Mouse (Mus musculus) hindbrain, embryonic 12.5 days (tissue): Measurements from ENCODE around the gene Meis1. TPM values are rescaled to one million over a fixed set of nuclear protein-coding genes. Genes with fewer than 3 reads are reported as not detected.

ENCODE experiments used
- ATAC-seq: fragments of 200-750 bp; cut with Nextera tagmentation; 2 replicates; pipeline ENCODE4 v1.8.0; 2017; ENCODE audit warnings: moderate TSS enrichment; ENCODE audit not compliant: low FRiP score
- H3K27ac ChIP-seq: fragments of 300-500 bp; sonication (generic); 2 replicates; pipeline ENCODE4 v1.5.1; 2016; ENCODE audit warnings: mild to moderate bottlenecking
- H3K27me3 ChIP-seq: fragments of 300-500 bp; sonication (generic); 2 replicates; pipeline ENCODE4 v1.6.1; 2016; ENCODE audit warnings: mild to moderate bottlenecking
- H3K36me3 ChIP-seq: fragments of 300-500 bp; sonication (generic); 2 replicates; pipeline ENCODE4 v1.6.1; 2016; ENCODE audit warnings: mild to moderate bottlenecking
- H3K4me1 ChIP-seq: fragments of 300-500 bp; sonication (generic); 2 replicates; pipeline ENCODE4 v1.6.1; 2016
- H3K4me2 ChIP-seq: fragments of 300-500 bp; sonication (generic); replicated peaks from 2 replicates; pipeline ENCODE4 v1.6.1; 2016; ENCODE audit warnings: mild to moderate bottlenecking
- H3K4me3 ChIP-seq: fragments of 300-500 bp; sonication (generic); 2 replicates; pipeline ENCODE4 v1.5.1; 2016; ENCODE audit warnings: mild to moderate bottlenecking
- H3K9ac ChIP-seq: fragments of 300-500 bp; sonication (generic); 2 replicates; pipeline ENCODE4 v1.6.1; 2016; ENCODE audit warnings: mild to moderate bottlenecking, moderate library complexity
- H3K9me3 ChIP-seq: fragments of 300-500 bp; sonication (generic); replicated peaks from 2 replicates; pipeline ENCODE4 v1.6.1; 2016; ENCODE audit warnings: mild to moderate bottlenecking
- WGBS: fragments of 180-500 bp; shearing (Covaris S2); methylation state at CpG from one replicate; pipeline ENCODE4 v1.1.7; 2016; 5-methylcytosine and 5-hydroxymethylcytosine counted together
- polyA plus RNA-seq: library from polyadenylated mRNA; unstranded; fragments of >200 nt; fragmentation: Nextera tagmentation; extraction: Ambion mirVana; gene quantifications from 2 replicates; pipeline ENCODE4 v1.2.1, GENCODE M21; 2016

Meis1 gene
- polyA plus RNA-seq, 1 experiment from 2014 or later, result 173 TPM

GRCm38 (mm10) chr11:18980615-18981014 is 38.2 kb downstream of the Meis1 start:
- no peaks in the 10 kb centered on the region for H3K9me3 ChIP-seq
- H3K27ac ChIP-seq, result no peak overlapping the region
- no peak overlapping the region for H3K4me2 ChIP-seq
- no peaks in the 10 kb centered on the region for H3K27me3 ChIP-seq
- H3K36me3 ChIP-seq, result peaks cover 12% of the 10 kb centered on the region; the same call in 1 of the 2 replicates
- H3K4me3 ChIP-seq, result no peak overlapping the region
- ATAC-seq, result no peak
- WGBS, result 33% methylated on average over 5 of the region's 5 CpGs
- H3K4me1 ChIP-seq, result peaks cover 36% of the 10 kb centered on the region
- no peak overlapping the region for H3K9ac ChIP-seq

- Histone ChIP-seq H3K4me1 (peaks cover 11% of the 10 kb centered on the region; the same call in 1 of the 2 replicates), H3K9ac (no peak overlapping the region), H3K4me3 (no peak overlapping the region), H3K27ac (no peak overlapping the region), H3K36me3 (peaks cover 23% of the 10 kb centered on the region; the same call in 1 of the 2 replicates), H3K27me3 (no peaks in the 10 kb centered on the region), H3K9me3 (no peaks in the 10 kb centered on the region), H3K4me2 (no peak overlapping the region)
- WGBS, result 93% methylated on average over 1 of the region's 1 CpGs
- ATAC-seq, result no peak
Measured at GRCm38 (mm10) chr11:18975087-18975486, 43.7 kb downstream of the Meis1 start.

GRCm38 (mm10) chr11:18973808-18974207 is 45.0 kb downstream of the Meis1 start:
- peaks cover 23% of the 10 kb centered on the region; the same call in 1 of the 2 replicates for H3K36me3 ChIP-seq
- no peak overlapping the region for H3K27ac ChIP-seq
- no peak for ATAC-seq
- no peak overlapping the region for H3K4me2 ChIP-seq
- H3K4me1 ChIP-seq, result peaks cover 13% of the 10 kb centered on the region
- no peaks in the 10 kb centered on the region for H3K27me3 ChIP-seq
- H3K4me3 ChIP-seq, result no peak overlapping the region
- H3K9ac ChIP-seq, result no peak overlapping the region
- WGBS, result 42% methylated on average over 3 of the region's 3 CpGs
- H3K9me3 ChIP-seq, result no peaks in the 10 kb centered on the region

GRCm38 (mm10) chr11:18972968-18973367 is 45.8 kb downstream of the Meis1 start:
- no peak overlapping the region for H3K4me3 ChIP-seq
- H3K27ac ChIP-seq, result no peak overlapping the region
- no peak overlapping the region for H3K4me2 ChIP-seq
- peaks cover 27% of the 10 kb centered on the region; the same call in 1 of the 2 replicates for H3K36me3 ChIP-seq
- H3K9me3 ChIP-seq, result no peaks in the 10 kb centered on the region
- peaks cover 13% of the 10 kb centered on the region for H3K4me1 ChIP-seq
- no peak for ATAC-seq
- no peak overlapping the region for H3K9ac ChIP-seq
- H3K27me3 ChIP-seq, result no peaks in the 10 kb centered on the region

GRCm38 (mm10) chr11:18971551-18971950 is 47.2 kb downstream of the Meis1 start:
- WGBS, result 57% methylated on average over 3 of the region's 3 CpGs
- no peak overlapping the region for H3K9ac ChIP-seq
- H3K9me3 ChIP-seq, result no peaks in the 10 kb centered on the region
- no peak overlapping the region for H3K27ac ChIP-seq
- ATAC-seq, result no peak
- H3K4me2 ChIP-seq, result no peak overlapping the region
- peaks cover 13% of the 10 kb centered on the region for H3K4me1 ChIP-seq
- peaks cover 27% of the 10 kb centered on the region; the same call in 1 of the 2 replicates for H3K36me3 ChIP-seq
- H3K27me3 ChIP-seq, result no peaks in the 10 kb centered on the region
- H3K4me3 ChIP-seq, result no peak overlapping the region

- Histone ChIP-seq H3K9me3 (no peaks in the 10 kb centered on the region), H3K27ac (no peak overlapping the region), H3K36me3 (peaks cover 17% of the 10 kb centered on the region; the same call in 1 of the 2 replicates), H3K4me2 (no peak overlapping the region), H3K9ac (no peak overlapping the region), H3K27me3 (no peaks in the 10 kb centered on the region), H3K4me1 (peaks cover 13% of the 10 kb centered on the region), H3K4me3 (no peak overlapping the region)
- no peak for ATAC-seq
- WGBS, result 81% methylated on average over 2 of the region's 2 CpGs
Measured at GRCm38 (mm10) chr11:18969920-18970336, 48.9 kb downstream of the Meis1 start.

GRCm38 (mm10) chr11:18964418-18964817 is 54.4 kb downstream of the Meis1 start:
- WGBS, result 75% methylated on average over 5 of the region's 5 CpGs
- 0 out of 2 replicates have a peak overlapping the region, but pooled peaks have one; percentile 4 for H3K27ac ChIP-seq
- ATAC-seq, result no peak
- H3K36me3 ChIP-seq, result peaks cover 6% of the 10 kb centered on the region; the same call in 1 of the 2 replicates
- no peaks in the 10 kb centered on the region for H3K27me3 ChIP-seq
- no peak overlapping the region for H3K4me3 ChIP-seq
- H3K9me3 ChIP-seq, result no peaks in the 10 kb centered on the region
- H3K4me1 ChIP-seq, result no peaks in the 10 kb centered on the region; the same call in 1 of the 2 replicates
- no peak overlapping the region for H3K9ac ChIP-seq
- no peak overlapping the region for H3K4me2 ChIP-seq

- whole genome bisulfite sequencing, result 52% methylated on average over 15 of the region's 15 CpGs
- H3K36me3 ChIP-seq, result 0 out of 2 replicates have a peak, but pooled peaks cover under 1% of the 10 kb centered on the region
- peaks cover 1% of the 10 kb centered on the region for H3K4me1 ChIP-seq
- ATAC-seq, result no peak
- no peaks in the 10 kb centered on the region for H3K27me3 ChIP-seq
- no peak overlapping the region for H3K4me3 ChIP-seq
- H3K4me2 ChIP-seq, result no peak overlapping the region
- H3K9ac ChIP-seq, result no peak overlapping the region
- no peaks in the 10 kb centered on the region for H3K9me3 ChIP-seq
- 0 out of 2 replicates have a peak overlapping the region, but pooled peaks have one; percentile 7 for H3K27ac ChIP-seq
Measured at GRCm38 (mm10) chr11:18963202-18964136, 55.3 kb downstream of the Meis1 start.

- Histone ChIP-seq H3K4me2 (no peak overlapping the region), H3K36me3 (no peaks in the 10 kb centered on the region), H3K9ac (no peak overlapping the region), H3K9me3 (no peaks in the 10 kb centered on the region), H3K27ac (no peak overlapping the region), H3K4me3 (no peak overlapping the region), H3K27me3 (no peaks in the 10 kb centered on the region), H3K4me1 (peaks cover 11% of the 10 kb centered on the region)
- WGBS, result 81% methylated on average over 1 of the region's 1 CpGs
- ATAC-seq, result no peak
Measured at GRCm38 (mm10) chr11:18959465-18959864, 59.3 kb downstream of the Meis1 start.

GRCm38 (mm10) chr11:18957805-18958770 is 60.7 kb downstream of the Meis1 start:
- Histone ChIP-seq H3K4me2 (peak overlapping the region; percentile 4; the same call in 1 of the 2 replicates), H3K36me3 (no peaks in the 10 kb centered on the region), H3K9ac (no peak overlapping the region), H3K9me3 (no peaks in the 10 kb centered on the region), H3K27me3 (no peaks in the 10 kb centered on the region), H3K4me3 (no peak overlapping the region), H3K4me1 (peaks cover 11% of the 10 kb centered on the region), H3K27ac (no peak overlapping the region; the same call in 1 of the 2 replicates)
- ATAC-seq, result no peak; the same call in 1 of the 2 replicates
- 60% methylated on average over 12 of the region's 12 CpGs for WGBS

- no peak for ATAC-seq
- Histone ChIP-seq H3K36me3 (no peaks in the 10 kb centered on the region), H3K9ac (no peak overlapping the region), H3K9me3 (no peaks in the 10 kb centered on the region), H3K27me3 (no peaks in the 10 kb centered on the region), H3K4me2 (peak overlapping the region; percentile 4; the same call in 1 of the 2 replicates), H3K4me3 (no peak overlapping the region), H3K27ac (no peak overlapping the region), H3K4me1 (peaks cover 11% of the 10 kb centered on the region)
- 52% methylated on average over 12 of the region's 12 CpGs for WGBS
Measured at GRCm38 (mm10) chr11:18957097-18957804, 61.5 kb downstream of the Meis1 start.
